Mouse (Mus musculus) small intestine, adult 2 months (tissue): ENCODE data around the gene Txndc16.

Experiments used
- CTCF ChIP-seq: fragments of 200-500 bp; IDR thresholded peaks from 2 replicates; pipeline ENCODE4 v1.5.1; 2012; ENCODE audit warnings: low read depth, mild to moderate bottlenecking, control low read depth, inconsistent platforms, low read length, moderate library complexity, mixed read lengths; ENCODE audit not compliant: insufficient replicate concordance, insufficient read length; ENCODE audit errors: extremely low read depth
- POLR2A ChIP-seq: fragments of 200-500 bp; IDR thresholded peaks from 2 replicates; pipeline ENCODE4 v1.6.1; 2012; ENCODE audit warnings: low read depth, mild to moderate bottlenecking, control low read depth, inconsistent platforms, low read length, moderate library complexity

DNA sequence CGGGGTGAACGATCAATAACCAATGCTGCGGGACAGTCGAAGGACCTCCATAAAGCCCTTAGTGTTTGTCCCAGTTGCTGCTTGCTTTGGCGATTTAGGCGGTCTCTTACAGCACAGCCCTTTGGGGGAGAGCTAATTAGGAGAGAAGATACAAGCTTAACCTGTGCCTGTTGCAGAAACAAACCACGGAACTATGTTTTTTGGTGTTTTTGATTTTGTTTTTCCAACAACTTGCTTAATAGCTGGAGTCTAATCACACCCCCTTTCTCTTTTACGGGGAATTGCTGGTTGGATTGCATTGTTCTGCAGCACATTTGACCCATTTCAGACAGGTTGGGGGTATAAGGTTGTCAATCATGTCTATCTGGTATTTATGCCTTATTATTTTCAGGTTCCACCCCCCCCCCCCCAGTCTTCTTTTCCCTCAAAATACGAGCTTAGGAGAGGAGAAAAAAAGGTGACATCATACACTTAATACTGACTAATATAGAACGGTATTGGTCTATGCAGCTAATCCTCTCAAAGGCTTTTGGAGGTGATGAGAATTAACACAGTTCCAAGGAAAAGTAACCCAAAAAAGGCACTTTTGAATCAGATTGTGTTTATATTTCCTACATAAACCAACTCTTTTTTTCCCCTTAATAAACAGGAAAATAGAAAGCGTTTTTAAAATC lies 966 bp upstream of the Txndc16 start:
- TF ChIP-seq CTCF (no peak), POLR2A (no peak)
